Mouse (Mus musculus) neural tube, embryonic 12.5 days (tissue): ENCODE measurements around the gene Cpm. TPM values are rescaled to one million over a fixed set of nuclear protein-coding genes. Genes with fewer than 3 reads are reported as not detected.

ENCODE experiments used
- ATAC-seq: fragments of 200-750 bp; cut with Nextera tagmentation; 2 replicates; pipeline ENCODE4 v1.8.0; 2017; ENCODE audit warnings: low read depth, mild to moderate bottlenecking, moderate TSS enrichment, moderate library complexity; ENCODE audit not compliant: low FRiP score
- H3K27ac ChIP-seq: fragments of 300-500 bp; sonication (generic); 2 replicates; pipeline ENCODE4 v1.5.1; 2016
- H3K27me3 ChIP-seq: fragments of 300-500 bp; sonication (generic); replicated peaks from 2 replicates; pipeline ENCODE4 v1.6.1; 2016; ENCODE audit warnings: mild to moderate bottlenecking
- H3K36me3 ChIP-seq: fragments of 300-500 bp; sonication (generic); 2 replicates; pipeline ENCODE4 v1.6.1; 2016; ENCODE audit warnings: mild to moderate bottlenecking
- H3K4me1 ChIP-seq: fragments of 300-500 bp; sonication (generic); 2 replicates; pipeline ENCODE4 v1.6.1; 2016
- H3K4me2 ChIP-seq: fragments of 300-500 bp; sonication (generic); replicated peaks from 2 replicates; pipeline ENCODE4 v1.6.1; 2016; ENCODE audit warnings: mild to moderate bottlenecking
- H3K4me3 ChIP-seq: fragments of 300-500 bp; sonication (generic); 2 replicates; pipeline ENCODE4 v1.5.1; 2016
- H3K9ac ChIP-seq: fragments of 300-500 bp; sonication (generic); 2 replicates; pipeline ENCODE4 v1.6.1; 2016; ENCODE audit warnings: mild to moderate bottlenecking
- H3K9me3 ChIP-seq: fragments of 300-500 bp; sonication (generic); 2 replicates; pipeline ENCODE4 v1.6.1; 2016; ENCODE audit warnings: mild to moderate bottlenecking
- WGBS: fragments of 180-500 bp; shearing (Covaris S2); methylation state at CpG from one replicate; pipeline ENCODE4 v1.1.7; 2016; 5-methylcytosine and 5-hydroxymethylcytosine counted together
- polyA plus RNA-seq: library from polyadenylated mRNA; unstranded; fragments of >200 nt; fragmentation: Nextera tagmentation; extraction: Ambion mirVana; gene quantifications from 2 replicates; pipeline ENCODE4 v1.2.1, GENCODE M21; 2016

The Cpm gene
- polyA plus RNA-seq, 1 experiment from 2014 or later, result 10.0 TPM

DNA sequence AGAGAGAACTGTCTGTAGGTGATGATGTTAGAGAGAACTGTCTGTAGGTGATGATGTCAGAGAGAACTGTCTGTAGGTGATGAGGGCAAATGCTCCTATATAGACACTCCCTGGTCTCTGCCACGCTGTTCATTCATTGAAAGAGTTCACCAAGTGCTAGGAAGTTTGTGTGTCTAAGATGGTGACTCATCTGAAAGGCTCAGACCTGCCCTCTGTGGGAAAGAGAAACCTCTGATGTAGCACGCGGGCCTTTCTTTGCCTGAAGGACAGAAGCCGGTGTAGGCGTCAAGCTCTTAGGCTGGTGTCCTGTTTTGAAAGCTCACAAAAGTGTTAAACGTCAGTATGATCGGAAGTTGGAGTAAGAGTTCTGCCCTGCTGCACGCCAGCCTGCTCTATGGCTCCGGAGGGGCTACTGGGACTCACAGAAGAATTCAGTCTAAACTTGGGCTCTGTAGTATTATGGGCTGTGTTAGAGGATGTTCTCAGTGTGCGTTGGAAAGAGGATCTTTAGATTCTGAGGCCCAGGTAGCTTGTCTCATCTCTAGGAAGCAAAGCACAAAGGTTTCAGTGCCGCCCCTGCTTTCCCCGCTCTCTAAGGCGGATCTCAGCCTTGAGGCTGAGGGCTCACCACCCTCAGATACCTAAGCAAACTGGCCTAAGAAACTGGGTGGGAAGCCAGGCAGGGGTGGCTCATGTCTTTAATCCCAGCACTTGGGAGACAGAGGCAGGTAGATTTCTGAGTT lies 48.4 kb downstream of the Cpm start:
- no peak overlapping the region for H3K27ac ChIP-seq
- no peak overlapping the region for H3K9ac ChIP-seq
- H3K4me2 ChIP-seq, result no peak overlapping the region
- ATAC-seq, result no peak
- no peaks in the 10 kb centered on the region for H3K9me3 ChIP-seq
- H3K4me1 ChIP-seq, result no peaks in the 10 kb centered on the region
- no peaks in the 10 kb centered on the region for H3K27me3 ChIP-seq
- H3K36me3 ChIP-seq, result no peaks in the 10 kb centered on the region
- 77% methylated on average over 13 of the region's 13 CpGs for WGBS
- H3K4me3 ChIP-seq, result no peak overlapping the region

DNA sequence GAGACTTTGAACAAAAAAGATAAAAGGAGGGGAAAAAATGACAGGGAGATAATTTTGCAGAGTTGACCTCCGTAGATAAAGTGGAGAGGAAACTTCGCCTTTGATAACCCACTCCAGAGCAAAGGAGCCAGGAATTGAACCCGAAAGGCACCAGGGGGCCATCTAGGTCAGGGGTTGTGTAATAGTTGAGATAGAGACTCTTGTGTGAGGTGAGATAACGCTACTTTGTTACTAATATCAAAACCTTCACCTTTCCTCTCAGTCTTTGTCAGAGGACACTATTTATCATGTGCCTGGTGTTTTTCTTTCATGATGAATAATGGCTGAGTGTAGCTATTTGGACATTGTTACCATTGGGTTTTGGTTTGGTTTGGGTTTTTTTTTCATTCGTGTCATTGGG lies 49.1 kb downstream of the Cpm start:
- H3K4me1 ChIP-seq, result no peaks in the 10 kb centered on the region
- no peak overlapping the region for H3K9ac ChIP-seq
- no peak for ATAC-seq
- H3K27ac ChIP-seq, result no peak overlapping the region
- no peak overlapping the region for H3K4me3 ChIP-seq
- H3K36me3 ChIP-seq, result no peaks in the 10 kb centered on the region; the same call in 1 of the 2 replicates
- WGBS, result 87% methylated on average over 5 of the region's 5 CpGs
- H3K9me3 ChIP-seq, result no peaks in the 10 kb centered on the region
- no peaks in the 10 kb centered on the region for H3K27me3 ChIP-seq
- H3K4me2 ChIP-seq, result no peak overlapping the region

DNA sequence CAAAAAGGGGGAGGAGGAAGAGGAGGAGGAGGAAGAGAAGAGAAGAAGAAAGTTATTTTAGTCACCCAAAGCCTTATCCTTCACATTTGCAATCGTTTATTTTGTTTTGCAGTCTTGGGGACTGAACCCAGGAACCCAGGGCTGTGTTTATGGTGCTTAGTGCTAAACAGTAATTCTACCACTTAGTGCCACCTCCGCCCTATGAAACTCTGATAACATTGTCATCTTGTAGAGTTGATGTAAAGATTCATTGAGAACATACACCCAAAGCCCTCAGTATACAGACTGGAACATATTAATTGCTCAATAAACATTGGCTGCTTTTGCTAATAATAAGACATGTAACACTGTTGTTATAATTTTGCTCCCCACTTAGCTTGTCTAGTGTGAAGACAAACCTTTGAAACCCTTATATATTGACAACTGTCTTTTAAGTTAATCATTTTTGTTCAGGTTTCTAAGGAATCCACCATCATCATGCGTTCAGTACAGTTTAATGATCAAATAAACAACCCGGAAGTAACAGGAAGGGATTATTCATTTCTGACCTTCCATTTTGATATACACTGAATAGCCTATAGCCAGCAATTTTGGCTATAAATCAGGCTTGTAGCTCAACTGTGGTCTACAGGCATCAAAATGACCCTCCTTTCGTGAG lies 49.9 kb downstream of the Cpm start:
- Histone ChIP-seq H3K36me3 (no peaks in the 10 kb centered on the region; the same call in 1 of the 2 replicates), H3K4me2 (no peak overlapping the region), H3K9ac (no peak overlapping the region), H3K27ac (no peak overlapping the region), H3K4me1 (no peaks in the 10 kb centered on the region), H3K4me3 (no peak overlapping the region), H3K9me3 (no peaks in the 10 kb centered on the region), H3K27me3 (no peaks in the 10 kb centered on the region)
- WGBS, result 89% methylated on average over 5 of the region's 5 CpGs
- ATAC-seq, result no peak

DNA sequence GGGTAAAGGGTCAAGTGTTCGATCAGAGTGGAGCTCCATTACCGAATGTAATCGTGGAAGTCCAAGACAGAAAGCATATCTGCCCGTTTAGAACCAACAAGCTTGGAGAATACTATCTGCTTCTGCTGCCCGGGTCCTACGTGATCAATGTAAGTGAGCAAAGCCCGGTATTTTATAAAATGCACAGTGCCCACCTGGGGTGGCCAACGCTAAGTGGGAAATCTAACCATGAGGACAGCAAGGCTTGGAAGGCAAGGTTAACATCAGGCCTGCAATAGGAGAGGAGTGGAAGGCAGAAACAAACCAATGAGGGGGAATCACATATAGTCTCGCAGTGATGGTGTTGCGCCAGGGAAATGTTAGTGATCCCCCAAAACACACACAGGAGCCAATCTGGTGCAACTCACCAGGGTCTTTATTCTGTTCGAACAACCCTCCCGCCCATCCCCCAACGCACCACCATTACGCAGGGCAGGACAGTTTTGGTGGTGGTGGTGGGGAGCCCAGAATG lies 50.7 kb downstream of the Cpm start:
- Histone ChIP-seq H3K27ac (no peak overlapping the region), H3K4me3 (no peak overlapping the region), H3K9ac (no peak overlapping the region), H3K4me1 (no peaks in the 10 kb centered on the region), H3K27me3 (no peaks in the 10 kb centered on the region), H3K9me3 (no peaks in the 10 kb centered on the region), H3K4me2 (no peak overlapping the region), H3K36me3 (no peaks in the 10 kb centered on the region; the same call in 1 of the 2 replicates)
- no peak for ATAC-seq
- 90% methylated on average over 14 of the region's 14 CpGs for WGBS

DNA sequence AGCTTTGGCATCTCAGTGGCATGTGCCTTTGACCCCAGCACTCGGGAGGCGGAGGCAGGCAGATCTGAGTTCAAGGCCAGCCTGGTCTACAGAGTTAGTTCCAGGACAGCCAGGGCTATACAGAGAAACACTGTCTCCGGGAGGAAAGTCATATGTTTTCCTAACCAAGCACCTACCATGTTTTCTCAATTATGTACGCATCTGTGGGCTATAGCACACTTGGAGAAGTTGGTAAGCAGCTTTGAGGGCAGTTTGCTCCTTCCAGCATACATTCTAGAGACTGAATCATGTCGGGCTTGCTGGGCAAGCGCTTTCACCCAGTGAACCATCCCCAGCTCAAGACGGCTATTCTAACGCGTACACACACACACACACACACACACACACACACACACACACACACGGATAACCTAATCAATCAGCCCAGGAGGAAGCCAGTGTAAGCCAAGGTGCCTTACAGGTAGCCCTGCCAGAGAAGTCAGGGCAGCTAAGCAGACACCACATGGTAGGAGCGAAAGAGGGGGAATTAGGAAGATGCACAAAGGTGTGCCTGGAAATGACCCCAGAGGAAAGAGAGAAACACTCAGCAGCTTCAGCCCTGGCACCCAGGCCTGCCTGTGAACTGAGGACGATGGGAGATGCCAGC lies 51.7 kb downstream of the Cpm start:
- H3K27ac ChIP-seq, result no peak overlapping the region
- H3K4me3 ChIP-seq, result no peak overlapping the region
- H3K27me3 ChIP-seq, result no peaks in the 10 kb centered on the region
- H3K4me1 ChIP-seq, result no peaks in the 10 kb centered on the region
- WGBS, result 88% methylated on average over 11 of the region's 12 CpGs
- ATAC-seq, result no peak
- no peak overlapping the region for H3K4me2 ChIP-seq
- H3K9me3 ChIP-seq, result no peaks in the 10 kb centered on the region
- H3K9ac ChIP-seq, result no peak overlapping the region
- no peaks in the 10 kb centered on the region; the same call in 1 of the 2 replicates for H3K36me3 ChIP-seq

DNA sequence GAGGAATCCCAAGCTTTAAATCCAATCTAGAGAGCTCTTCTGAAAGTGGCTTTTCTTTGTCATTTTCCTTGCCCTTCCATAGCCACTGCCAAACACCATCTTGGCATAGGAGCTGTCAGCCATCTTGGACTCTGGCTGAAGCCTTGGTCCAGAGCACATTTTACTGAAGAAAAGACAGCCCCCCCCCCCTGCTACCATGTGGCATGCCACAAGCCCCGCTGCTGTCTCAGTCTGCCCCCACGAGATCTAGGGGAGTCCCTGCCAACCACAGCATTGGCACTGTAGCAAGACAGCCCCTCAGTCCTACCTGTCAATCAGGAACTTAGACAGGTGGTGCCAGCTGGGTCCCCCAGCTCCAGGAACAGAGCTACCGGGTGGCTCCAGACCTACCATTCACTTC lies 52.2 kb downstream of the Cpm start:
- H3K36me3 ChIP-seq, result no peaks in the 10 kb centered on the region; the same call in 1 of the 2 replicates
- no peak overlapping the region for H3K4me2 ChIP-seq
- no peaks in the 10 kb centered on the region for H3K9me3 ChIP-seq
- H3K4me1 ChIP-seq, result no peaks in the 10 kb centered on the region
- ATAC-seq, result no peak
- H3K27me3 ChIP-seq, result no peaks in the 10 kb centered on the region
- no peak overlapping the region for H3K9ac ChIP-seq
- H3K27ac ChIP-seq, result no peak overlapping the region
- H3K4me3 ChIP-seq, result no peak overlapping the region
- 96% methylated on average over 3 of the region's 3 CpGs for WGBS

DNA sequence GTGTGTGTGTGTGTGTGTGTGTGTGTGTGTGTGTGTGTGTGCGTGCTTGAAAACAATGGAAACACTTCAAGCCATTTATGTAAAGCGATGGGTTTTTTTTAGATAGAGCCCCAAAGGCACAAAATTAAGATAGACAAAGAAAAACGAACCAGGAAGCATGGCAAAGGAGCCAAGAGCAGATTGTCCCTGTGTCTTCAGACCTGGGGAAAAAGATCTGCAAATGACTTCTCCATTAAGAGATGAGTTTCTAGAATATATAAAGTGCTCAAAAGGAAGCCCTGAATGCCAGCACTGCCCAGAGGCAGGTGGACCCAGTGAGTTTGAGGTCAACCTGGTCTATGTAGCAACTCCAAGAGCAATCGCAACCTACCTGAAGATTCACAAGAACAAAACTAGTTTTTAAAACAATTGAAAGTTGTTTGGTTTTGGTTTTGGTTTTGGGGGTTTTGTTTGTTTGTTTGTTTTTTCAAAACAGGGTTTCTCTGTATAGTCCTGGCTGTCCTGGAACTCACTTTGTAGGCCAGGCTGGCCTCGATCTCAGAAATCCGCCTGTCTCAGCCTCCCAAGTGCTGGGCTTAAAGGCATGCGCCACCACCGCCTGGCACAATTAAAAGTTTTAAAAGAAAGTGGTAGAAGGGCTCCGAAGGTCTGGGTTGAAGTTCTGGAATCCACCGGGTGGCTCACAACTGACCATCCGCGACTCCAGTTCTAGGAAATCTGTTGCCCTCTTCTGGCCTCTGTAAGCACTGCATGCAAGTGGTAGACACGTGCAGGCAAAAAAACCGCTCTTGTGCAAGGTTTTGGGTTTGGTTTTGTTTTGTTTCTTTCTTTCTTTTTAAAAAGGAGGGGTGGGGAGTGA lies 52.9 kb downstream of the Cpm start:
- no peaks in the 10 kb centered on the region for H3K4me1 ChIP-seq
- H3K27me3 ChIP-seq, result no peaks in the 10 kb centered on the region
- no peak overlapping the region for H3K9ac ChIP-seq
- no peaks in the 10 kb centered on the region; the same call in 1 of the 2 replicates for H3K36me3 ChIP-seq
- no peak for ATAC-seq
- H3K4me2 ChIP-seq, result no peak overlapping the region
- H3K4me3 ChIP-seq, result no peak overlapping the region
- WGBS, result 67% methylated on average over 14 of the region's 14 CpGs
- no peak overlapping the region for H3K27ac ChIP-seq
- no peaks in the 10 kb centered on the region for H3K9me3 ChIP-seq

DNA sequence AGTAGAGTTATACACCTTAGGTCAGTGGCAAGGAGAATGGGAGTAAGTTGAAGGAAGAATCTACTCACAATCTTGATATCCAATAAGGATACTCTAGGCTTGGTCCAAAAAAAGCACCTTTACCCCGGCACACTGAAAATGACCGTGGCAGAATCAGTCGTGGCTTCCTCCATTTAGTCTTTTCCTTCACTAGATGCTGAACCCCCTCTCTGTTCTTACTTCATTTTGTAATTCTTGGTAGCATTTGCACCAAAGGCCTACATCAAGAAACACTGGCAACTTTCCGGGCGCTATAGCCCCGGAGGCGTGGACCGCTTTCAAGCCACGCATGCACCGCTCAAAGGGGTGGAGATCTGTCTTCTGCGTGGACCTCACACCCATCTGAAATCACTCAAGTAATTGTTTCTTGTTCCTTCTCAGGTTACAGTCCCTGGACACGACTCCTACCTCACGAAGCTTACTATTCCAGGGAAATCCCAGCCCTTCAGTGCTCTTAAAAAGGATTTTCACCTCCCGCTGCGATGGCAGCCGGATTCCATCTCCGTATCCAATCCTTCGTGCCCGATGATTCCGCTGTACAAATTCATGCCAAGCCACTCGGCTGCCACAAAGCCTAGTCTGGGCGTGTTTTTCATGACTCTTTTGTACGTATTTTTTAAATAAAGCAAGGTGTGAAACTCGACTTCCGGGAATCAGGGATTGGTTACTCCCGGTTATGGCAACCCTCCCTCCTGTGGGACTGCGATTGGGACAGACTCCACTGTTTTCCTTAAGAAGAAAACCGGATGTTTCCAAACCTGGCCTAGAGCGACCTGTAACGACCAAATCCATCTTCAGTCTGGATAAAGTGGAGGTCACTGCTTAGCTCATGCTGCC lies 53.8 kb downstream of the Cpm start:
- H3K27ac ChIP-seq, result no peak overlapping the region
- no peak overlapping the region for H3K4me2 ChIP-seq
- no peaks in the 10 kb centered on the region for H3K4me1 ChIP-seq

DNA sequence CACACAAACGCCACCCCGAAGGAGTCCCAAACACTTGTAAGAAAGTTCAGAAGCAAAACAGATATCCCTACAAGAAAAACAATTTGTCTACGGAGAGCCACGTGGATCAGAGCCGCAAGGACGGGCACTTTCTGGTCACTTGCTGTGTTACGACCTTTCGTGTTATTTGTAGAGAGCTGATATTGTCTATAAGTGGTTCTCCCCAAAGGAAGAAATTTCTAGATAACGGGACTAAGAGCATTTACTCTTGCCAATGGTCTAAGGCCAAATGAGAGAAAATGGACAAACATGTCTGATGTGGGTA lies 54.4 kb downstream of the Cpm start:
- 90% methylated on average over 9 of the region's 9 CpGs for WGBS
- H3K9ac ChIP-seq, result no peak overlapping the region
- no peak overlapping the region for H3K4me3 ChIP-seq
- no peaks in the 10 kb centered on the region for H3K4me1 ChIP-seq
- no peaks in the 10 kb centered on the region for H3K9me3 ChIP-seq
- H3K27ac ChIP-seq, result no peak overlapping the region
- ATAC-seq, result no peak
- H3K36me3 ChIP-seq, result peaks cover 6% of the 10 kb centered on the region
- no peak overlapping the region for H3K4me2 ChIP-seq
- no peaks in the 10 kb centered on the region for H3K27me3 ChIP-seq

More for the DNA sequence above, 53.8 kb downstream of the Cpm start:
- WGBS, result 85% methylated on average over 30 of the region's 30 CpGs
- Histone ChIP-seq H3K36me3 (no peaks in the 10 kb centered on the region; the same call in 1 of the 2 replicates), H3K4me3 (no peak overlapping the region), H3K9ac (no peak overlapping the region), H3K27me3 (no peaks in the 10 kb centered on the region), H3K9me3 (no peaks in the 10 kb centered on the region)
- no peak for ATAC-seq

DNA sequence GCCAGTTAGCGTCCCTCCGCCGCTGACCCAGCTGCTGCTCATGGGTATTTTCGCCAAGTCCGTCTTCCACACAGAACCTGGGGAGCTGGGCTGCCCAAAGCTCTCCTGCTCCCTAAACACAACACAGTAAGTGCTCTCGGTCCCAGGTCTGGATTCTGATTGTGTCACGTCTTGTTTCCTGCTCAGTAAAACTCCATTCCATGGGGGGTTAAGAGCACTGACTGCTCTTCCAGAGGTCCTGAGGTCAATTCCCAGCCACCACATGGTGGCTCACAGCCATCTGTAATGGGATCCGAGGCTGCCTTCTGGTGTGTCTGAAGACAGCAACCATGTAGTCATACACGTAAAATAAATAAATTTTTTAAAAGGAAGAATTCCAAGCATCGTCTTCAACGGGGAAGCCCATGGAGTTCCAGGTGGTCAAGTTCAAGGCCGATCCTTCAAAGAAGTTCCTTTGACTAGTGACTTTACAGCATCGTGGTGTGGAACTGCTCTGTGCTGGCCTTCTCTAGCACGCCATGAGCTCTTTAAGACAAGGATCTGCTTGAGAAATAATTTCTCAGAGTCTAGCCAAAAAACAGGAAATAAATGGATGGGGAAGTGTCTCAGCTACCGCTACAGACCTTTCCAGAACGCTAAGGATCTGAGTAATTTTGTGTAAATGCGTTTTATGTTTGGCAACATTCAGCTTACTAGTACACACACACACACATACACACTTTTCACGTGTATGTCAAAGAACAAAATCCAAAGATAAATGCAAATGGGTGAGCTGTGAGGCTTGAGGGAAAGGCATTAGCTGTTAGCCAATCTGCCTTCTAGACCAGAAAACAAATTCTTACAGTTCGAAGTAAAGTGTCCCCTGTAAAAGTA lies 55.2 kb downstream of the Cpm start:
- no peaks in the 10 kb centered on the region for H3K4me1 ChIP-seq
- peaks cover 14% of the 10 kb centered on the region for H3K36me3 ChIP-seq
- ATAC-seq, result no peak
- H3K9me3 ChIP-seq, result no peaks in the 10 kb centered on the region
- no peak overlapping the region for H3K9ac ChIP-seq
- H3K4me2 ChIP-seq, result no peak overlapping the region
- H3K4me3 ChIP-seq, result no peak overlapping the region
- 91% methylated on average over 19 of the region's 19 CpGs for WGBS
- no peaks in the 10 kb centered on the region for H3K27me3 ChIP-seq
- no peak overlapping the region for H3K27ac ChIP-seq
